In genomic region chr6:117609476-117610404, GRCm38 (mm10) we compare ENCODE assay signal across 9 mouse cellular contexts.
DNase-seq lines count a peak whose midpoint lies in the region; ATAC-seq lines count a peak whose summit lies in the region.
"Had no signal": no experiment of that assay in that cellular context is flagged by ENCODE, and none has a peak within 500 bp of the region (broad histone marks: within the 10 kb centered on the region; RNA-seq: fewer than 3 reads in every experiment).

No protein-coding gene starts in this region.

- intact Hi-C loops in heart, postnatal 14 days (cut with DNase I): no loop called here

- 0 out of 2 replicates have a peak, but pooled peaks cover 6% of the 10 kb centered on the region for H3K9me3 ChIP-seq in liver, embryonic 13.5 days (replicated peaks)
- no peaks in the 10 kb centered on the region for H3K9me3 ChIP-seq in embryonic facial prominence, embryonic 13.5 days
- H3K9me3 ChIP-seq in stomach, embryonic 15.5 days: no peaks in the 10 kb centered on the region
- H3K9me3 ChIP-seq: lung, embryonic 15.5 days; neural tube, embryonic 13.5 days had no signal

- no peak overlapping the region for H3K4me3 ChIP-seq in liver, embryonic 13.5 days (replicated peaks)
- no peak overlapping the region for H3K4me3 ChIP-seq in embryonic facial prominence, embryonic 13.5 days
- no peak overlapping the region for H3K4me3 ChIP-seq in stomach, embryonic 15.5 days (replicated peaks)
- H3K4me3 ChIP-seq: lung, embryonic 15.5 days; neural tube, embryonic 13.5 days had no signal

- H3K4me1 ChIP-seq in liver, embryonic 13.5 days (replicated peaks): peaks cover 7% of the 10 kb centered on the region; the same call in 1 of the 2 replicates
- peaks cover 52% of the 10 kb centered on the region for H3K4me1 ChIP-seq in embryonic facial prominence, embryonic 13.5 days
- H3K4me1 ChIP-seq in stomach, embryonic 15.5 days: peaks cover 27% of the 10 kb centered on the region; the same call in 1 of the 2 replicates
- H3K4me1 ChIP-seq: neural tube, embryonic 13.5 days had no signal

- H3K4me2 ChIP-seq in liver, embryonic 13.5 days: peak overlapping the region; percentile 30; the same call in 1 of the 2 replicates
- H3K4me2 ChIP-seq in embryonic facial prominence, embryonic 13.5 days: no peak overlapping the region
- no peak overlapping the region for H3K4me2 ChIP-seq in stomach, embryonic 15.5 days
- H3K4me2 ChIP-seq: lung, embryonic 15.5 days; neural tube, embryonic 13.5 days had no signal

- no peak for DNase-seq in liver, embryonic 13.5 days
- DNase-seq in liver: no peak
- DNase-seq in heart, postnatal 14 days: peak; percentile 24 to 40
- DNase-seq in cerebellum, postnatal 14 days: no peak
- DNase-seq in cerebellum, postnatal 36 days: no peak

- no peaks in the 10 kb centered on the region for H3K27me3 ChIP-seq in liver, embryonic 13.5 days
- 0 out of 2 replicates have a peak, but pooled peaks cover 4% of the 10 kb centered on the region for H3K27me3 ChIP-seq in embryonic facial prominence, embryonic 13.5 days
- no peaks in the 10 kb centered on the region for H3K27me3 ChIP-seq in stomach, embryonic 15.5 days (replicated peaks)
- H3K27me3 ChIP-seq: lung, embryonic 15.5 days; neural tube, embryonic 13.5 days had no signal

- ATAC-seq in liver, embryonic 13.5 days (ENCODE audit: low read depth): no peak
- ATAC-seq in embryonic facial prominence, embryonic 13.5 days (ENCODE audit: insufficient number of reproducible peaks, insufficient read depth, low FRiP score, low TSS enrichment, low read depth): peak; percentile 71
- no peak for ATAC-seq in stomach, embryonic 15.5 days (ENCODE audit: insufficient read depth, low FRiP score, low read depth)

- WGBS in liver, embryonic 13.5 days (ENCODE audit: insufficient replicate concordance): 42% methylated on average over 11 of the region's 11 CpGs
- WGBS in embryonic facial prominence, embryonic 13.5 days: 32% methylated on average over 11 of the region's 11 CpGs
- 51% methylated on average over 11 of the region's 11 CpGs for WGBS in stomach, embryonic 15.5 days

- H3K36me3 ChIP-seq in liver, embryonic 13.5 days: no peaks in the 10 kb centered on the region
- no peaks in the 10 kb centered on the region for H3K36me3 ChIP-seq in embryonic facial prominence, embryonic 13.5 days
- no peaks in the 10 kb centered on the region for H3K36me3 ChIP-seq in stomach, embryonic 15.5 days
- H3K36me3 ChIP-seq: lung, embryonic 15.5 days; neural tube, embryonic 13.5 days had no signal

- no peak overlapping the region for H3K9ac ChIP-seq in liver, embryonic 13.5 days
- H3K9ac ChIP-seq in embryonic facial prominence, embryonic 13.5 days: no peak overlapping the region
- no peak overlapping the region for H3K9ac ChIP-seq in stomach, embryonic 15.5 days
- H3K9ac ChIP-seq: lung, embryonic 15.5 days; neural tube, embryonic 13.5 days had no signal

- H3K27ac ChIP-seq in liver, embryonic 13.5 days: no peak overlapping the region
- H3K27ac ChIP-seq in embryonic facial prominence, embryonic 13.5 days: 0 out of 2 replicates have a peak overlapping the region, but pooled peaks have one; percentile 45
- H3K27ac ChIP-seq in stomach, embryonic 15.5 days: peak overlapping the region; percentile 50; the same call in 1 of the 2 replicates
- H3K27ac ChIP-seq: lung, embryonic 15.5 days; neural tube, embryonic 13.5 days had no signal

Comparison
In these comparisons a context has a peak if more than half of its experiments do, and no peak if none do; other contexts are left out.
1. DNase-seq: peak in heart, postnatal 14 days (2 of 2); none in liver, embryonic 13.5 days (single experiment), liver (single experiment), cerebellum, postnatal 14 days (0 of 2) and cerebellum, postnatal 36 days (0 of 2).